Mouse (Mus musculus): ENCODE measurements around the gene Haus4.

Haus4 gene

GRCm38 (mm10) chr14:54492345-54493131 lies 61.9 kb downstream of the Haus4 start:
- no peak for DNase-seq
